Mouse (Mus musculus) megakaryocyte, adult 5-6 weeks (primary cell): ENCODE measurements around the gene Vmn1r51. TPM values are rescaled to one million over a fixed set of nuclear protein-coding genes. Genes with fewer than 3 reads are reported as not detected.
"Not testable (repeated sequence)": the region's sequence is repeated elsewhere in the genome, so short reads cannot be mapped to it uniquely, and the experiment has no call there.

Experiments
- ATAC-seq: 2 replicates; pipeline ENCODE4 v1.8.0; 2016; ENCODE audit warnings: mild to moderate bottlenecking, inconsistent platforms; ENCODE audit not compliant: poor library complexity, severe bottlenecking
- total RNA-seq, 2 experiments: library from RNA; stranded (forward) in 1 of 2; stranded (reverse) in 1 of 2; fragments of 153-499, 151-499 nt in 1 of 2; fragments of 221-1000, 200-1000 nt in 1 of 2; gene quantifications; 2 replicates each; pipeline versions ENCODE4 v1.2.3 to v1.2.4; 2015 to 2017

Gene Vmn1r51
- total RNA-seq (2015) (not detected in 2 replicates), total RNA-seq (2017) (not detected in 2 replicates)

- ATAC-seq = not testable (repeated sequence)
Measured at GRCm38 (mm10) chr6:90122296-90122695, at the start of gene Vmn1r51. Vmn1r51 (plus strand) TSS chr6:90122596.

GRCm38 (mm10) chr6:90078406-90078805 is 44.0 kb upstream of the Vmn1r51 start, which contains the start of gene Vmn1r49:
Vmn1r49 (minus strand) TSS chr6:90078506.
- no peak for ATAC-seq

GRCm38 (mm10) chr6:90100566-90100965 is 21.8 kb upstream of the Vmn1r51 start:
- no peak for ATAC-seq

- no peak for ATAC-seq
Measured at GRCm38 (mm10) chr6:90101130-90101529, 21.3 kb upstream of the Vmn1r51 start, which contains the start of gene Vmn1r50. Vmn1r50 (plus strand) TSS chr6:90101430.

GRCm38 (mm10) chr6:90160139-90160538 is 37.7 kb downstream of the Vmn1r51 start:
- no peak for ATAC-seq

GRCm38 (mm10) chr6:90174508-90174907 is 52.1 kb downstream of the Vmn1r51 start, which contains the start of gene Vmn1r52:
Vmn1r52 (plus strand) TSS chr6:90174808.
- no peak for ATAC-seq

Other genes with a start within 250 kb of the Vmn1r51 start
- gene Vmn1r42, start 246.2 kb upstream of the Vmn1r51 start, total RNA-seq (2015) = not detected in 2 replicates
- not detected in 2 replicates for gene Vmn1r42, start 246.2 kb upstream of the Vmn1r51 start, total RNA-seq (2017)
- not detected in 2 replicates for gene Vmn1r43, start 246.2 kb upstream of the Vmn1r51 start, total RNA-seq (2015)
- gene Vmn1r43, start 246.2 kb upstream of the Vmn1r51 start, total RNA-seq (2017) = not detected in 2 replicates
- gene Vmn1r44, start 238.9 kb upstream of the Vmn1r51 start, total RNA-seq (2015) = not detected in 2 replicates
- gene Vmn1r44, start 238.9 kb upstream of the Vmn1r51 start, total RNA-seq (2017) = not detected in 2 replicates
- gene Vmn1r45, start 182.0 kb upstream of the Vmn1r51 start, total RNA-seq (2015) = not detected in 2 replicates
- gene Vmn1r45, start 182.0 kb upstream of the Vmn1r51 start, total RNA-seq (2017) = not detected in 2 replicates
- gene Vmn1r46, start 153.3 kb upstream of the Vmn1r51 start, total RNA-seq (2015) = not detected in 2 replicates
- not detected in 2 replicates for gene Vmn1r46, start 153.3 kb upstream of the Vmn1r51 start, total RNA-seq (2017)
- gene Vmn1r47, start 106.4 kb upstream of the Vmn1r51 start, total RNA-seq (2015) = not detected in 2 replicates
- not detected in 2 replicates for gene Vmn1r47, start 106.4 kb upstream of the Vmn1r51 start, total RNA-seq (2017)
- not detected in 2 replicates for gene Vmn1r48, start 85.8 kb upstream of the Vmn1r51 start, total RNA-seq (2015)
- not detected in 2 replicates for gene Vmn1r48, start 85.8 kb upstream of the Vmn1r51 start, total RNA-seq (2017)
- not detected in 2 replicates for gene Vmn1r49, start 44.1 kb upstream of the Vmn1r51 start, total RNA-seq (2015)
- not detected in 2 replicates for gene Vmn1r49, start 44.1 kb upstream of the Vmn1r51 start, total RNA-seq (2017)
- not detected in 2 replicates for gene Vmn1r50, start 21.2 kb upstream of the Vmn1r51 start, total RNA-seq (2015)
- not detected in 2 replicates for gene Vmn1r50, start 21.2 kb upstream of the Vmn1r51 start, total RNA-seq (2017)
- not detected in 2 replicates for gene Vmn1r52, start 52.2 kb downstream of the Vmn1r51 start, total RNA-seq (2015)
- not detected in 2 replicates for gene Vmn1r52, start 52.2 kb downstream of the Vmn1r51 start, total RNA-seq (2017)
- gene V1ra8, start 80.2 kb downstream of the Vmn1r51 start, total RNA-seq (2015) = not detected in 2 replicates
- not detected in 2 replicates for gene V1ra8, start 80.2 kb downstream of the Vmn1r51 start, total RNA-seq (2017)
- gene Vmn1r53, start 101.8 kb downstream of the Vmn1r51 start, total RNA-seq (2015) = not detected in 2 replicates
- gene Vmn1r53, start 101.8 kb downstream of the Vmn1r51 start, total RNA-seq (2017) = not detected in 2 replicates
- gene Vmn1r54, start 123.7 kb downstream of the Vmn1r51 start, total RNA-seq (2015) = not detected in 2 replicates
- not detected in 2 replicates for gene Vmn1r54, start 123.7 kb downstream of the Vmn1r51 start, total RNA-seq (2017)
- not detected in 2 replicates for gene BC048671, start 178.6 kb downstream of the Vmn1r51 start, total RNA-seq (2015)
- gene BC048671, start 178.6 kb downstream of the Vmn1r51 start, total RNA-seq (2017) = not detected in 2 replicates
- 9.0 and 12.4 TPM in 2 replicates for gene Chst13, start 202.6 kb downstream of the Vmn1r51 start, total RNA-seq (2015)
- gene Chst13, start 202.6 kb downstream of the Vmn1r51 start, total RNA-seq (2017) = 4.4 and 6.3 TPM in 2 replicates
- gene Uroc1, start 210.7 kb downstream of the Vmn1r51 start, total RNA-seq (2015) = not detected in 2 replicates
- gene Uroc1, start 210.7 kb downstream of the Vmn1r51 start, total RNA-seq (2017) = not detected in 2 replicates
- 10.2 and 11.1 TPM in 2 replicates for gene Zxdc, start 246.9 kb downstream of the Vmn1r51 start, total RNA-seq (2015)
- gene Zxdc, start 246.9 kb downstream of the Vmn1r51 start, total RNA-seq (2017) = 9.9 and 16.1 TPM in 2 replicates